Mouse (Mus musculus): ENCODE results near the gene Kank1. TPM values are rescaled to one million over a fixed set of nuclear protein-coding genes. Genes with fewer than 3 reads are reported as not detected.

The Kank1 gene
- polyA plus RNA-seq, 1 experiment = not detected

DNA sequence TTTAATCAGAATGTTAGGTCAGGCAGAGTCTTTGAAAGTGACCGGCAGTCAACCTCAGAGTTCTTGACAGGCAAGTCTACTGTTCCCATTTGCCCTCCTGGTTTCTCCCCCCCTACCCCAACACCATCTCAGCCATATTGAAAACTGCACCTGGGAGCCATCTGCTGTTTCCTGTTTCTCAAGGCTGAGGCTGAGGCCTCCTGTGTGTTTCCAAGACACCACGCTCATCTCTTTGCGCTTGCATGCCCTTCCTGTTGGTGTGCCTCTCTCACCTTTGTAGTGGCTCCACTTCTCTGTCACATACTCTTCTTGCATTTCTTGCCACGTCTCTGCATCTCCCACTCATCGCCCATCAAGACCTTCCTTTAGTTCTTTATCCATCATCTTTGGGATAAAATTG, 79.2 kb downstream of the Kank1 start:
- Histone ChIP-seq H3K4me3 (replicated peaks) (no peak overlapping the region), H3K36me3 (ENCODE audit: control insufficient read depth) (no peaks in the 10 kb centered on the region), H3K9me3 (ENCODE audit: control insufficient read depth, low read length) (no peaks in the 10 kb centered on the region), H3K27me3 (ENCODE audit: control insufficient read depth) (no peaks in the 10 kb centered on the region), H3K4me1 (ENCODE audit: control insufficient read depth) (no peaks in the 10 kb centered on the region)
- TF ChIP-seq TAL1 (IDR thresholded peaks at IDR 0.05; ENCODE audit: low read length) (no peak), GATA1 (IDR thresholded peaks at IDR 0.05; ENCODE audit: low read length) (no peak)

DNA sequence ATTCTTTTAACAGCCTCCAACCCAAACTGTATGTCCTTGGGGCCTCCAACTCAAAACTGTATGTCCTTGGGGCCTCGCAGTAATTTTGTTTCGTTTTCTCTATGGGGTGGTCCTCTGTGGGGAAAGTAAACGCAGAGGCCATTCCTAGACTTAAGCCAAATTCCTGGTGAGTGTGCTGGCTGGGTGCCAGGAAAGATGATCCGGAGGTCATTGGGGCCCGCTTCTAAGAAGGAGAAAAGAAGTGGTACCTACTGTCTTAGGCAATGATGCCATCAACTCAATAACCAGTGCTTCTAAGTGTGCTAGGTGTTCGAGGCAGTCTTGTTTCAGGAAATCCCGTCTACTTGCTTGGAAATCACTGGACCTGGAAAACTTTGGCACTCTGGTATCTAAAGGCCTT, 87.5 kb downstream of the Kank1 start:
- H3K4me3 ChIP-seq (replicated peaks) = no peak overlapping the region
- no peaks in the 10 kb centered on the region for H3K4me1 ChIP-seq (ENCODE audit: control insufficient read depth)
- TF ChIP-seq TAL1 (IDR thresholded peaks at IDR 0.05; ENCODE audit: low read length) = no peak
- no peak for TF ChIP-seq GATA1 (IDR thresholded peaks at IDR 0.05; ENCODE audit: low read length)
- no peaks in the 10 kb centered on the region for H3K36me3 ChIP-seq (ENCODE audit: control insufficient read depth)
- H3K27me3 ChIP-seq (ENCODE audit: control insufficient read depth) = peaks cover 3% of the 10 kb centered on the region; the same call in 1 of the 2 replicates
- no peaks in the 10 kb centered on the region for H3K9me3 ChIP-seq (ENCODE audit: control insufficient read depth, low read length)

DNA sequence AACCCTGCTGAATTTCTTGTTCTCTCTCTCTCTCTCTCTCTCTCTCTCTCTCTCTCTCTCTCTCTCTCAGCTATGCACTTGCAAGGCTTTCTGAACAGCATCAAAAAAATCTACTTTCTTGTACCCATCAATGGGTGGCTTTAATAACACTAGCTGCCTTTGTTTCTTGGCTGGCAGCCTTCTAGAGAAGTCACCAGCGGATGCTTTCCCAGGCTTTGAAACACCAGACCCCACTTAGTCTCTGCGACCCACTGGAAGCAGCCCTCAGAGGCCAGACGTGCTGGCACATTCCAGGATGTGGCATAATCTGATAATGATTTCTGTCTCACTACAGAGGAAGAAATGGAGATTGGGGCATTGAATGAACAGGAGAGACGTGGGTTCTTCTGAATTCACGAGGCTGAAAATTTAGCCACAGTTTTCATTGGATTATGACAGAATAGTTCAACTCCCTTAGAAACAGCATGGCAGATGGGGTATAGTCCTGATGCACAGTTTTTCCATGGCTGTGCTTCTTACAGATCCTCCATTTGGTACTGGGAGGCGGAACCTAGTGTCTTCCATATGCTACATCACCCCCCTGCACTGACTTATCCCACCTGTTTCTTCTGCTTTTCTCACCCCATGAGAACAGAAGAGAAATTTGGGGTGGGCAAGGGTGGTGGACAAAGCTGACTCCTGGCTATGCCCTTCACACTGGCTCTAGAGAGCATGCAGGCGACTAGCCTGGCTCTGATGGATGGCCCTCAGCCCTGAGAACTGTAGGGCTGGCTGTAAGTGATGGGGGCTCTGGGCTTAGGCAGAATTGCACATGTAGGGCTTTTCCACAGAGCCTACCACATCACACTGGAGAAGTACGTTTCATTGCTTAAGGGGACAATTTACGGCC, 88.6 kb downstream of the Kank1 start:
- no peak for TF ChIP-seq TAL1 (IDR thresholded peaks at IDR 0.05; ENCODE audit: low read length)
- TF ChIP-seq GATA1 (IDR thresholded peaks at IDR 0.05; ENCODE audit: low read length) = no peak
- peaks cover 3% of the 10 kb centered on the region; the same call in 1 of the 2 replicates for H3K27me3 ChIP-seq (ENCODE audit: control insufficient read depth)
- no peaks in the 10 kb centered on the region for H3K36me3 ChIP-seq (ENCODE audit: control insufficient read depth)
- H3K9me3 ChIP-seq (ENCODE audit: control insufficient read depth, low read length) = no peaks in the 10 kb centered on the region
- no peaks in the 10 kb centered on the region for H3K4me1 ChIP-seq (ENCODE audit: control insufficient read depth)
- H3K4me3 ChIP-seq (replicated peaks) = no peak overlapping the region

DNA sequence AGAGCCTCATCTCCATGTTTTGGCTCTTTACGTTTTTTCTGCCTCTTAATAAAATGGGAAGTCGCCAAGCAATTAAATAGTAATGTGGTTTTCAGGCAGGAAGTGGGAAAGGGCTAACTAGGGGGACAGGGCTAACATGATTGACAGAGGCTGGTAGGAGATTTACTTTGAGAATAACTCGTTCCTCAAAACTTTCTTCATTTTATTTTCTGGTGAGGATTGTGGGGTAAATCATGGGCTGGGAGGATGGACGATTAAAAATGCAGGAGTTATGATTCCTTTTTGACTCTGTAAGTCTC, 89.2 kb downstream of the Kank1 start:
- Histone ChIP-seq H3K4me3 (replicated peaks) (no peak overlapping the region), H3K27me3 (ENCODE audit: control insufficient read depth) (peaks cover 3% of the 10 kb centered on the region; the same call in 1 of the 2 replicates), H3K9me3 (ENCODE audit: control insufficient read depth, low read length) (no peaks in the 10 kb centered on the region), H3K36me3 (ENCODE audit: control insufficient read depth) (no peaks in the 10 kb centered on the region), H3K4me1 (ENCODE audit: control insufficient read depth) (no peaks in the 10 kb centered on the region)
- TF ChIP-seq GATA1 (IDR thresholded peaks at IDR 0.05; ENCODE audit: low read length) (no peak), TAL1 (IDR thresholded peaks at IDR 0.05; ENCODE audit: low read length) (no peak)

DNA sequence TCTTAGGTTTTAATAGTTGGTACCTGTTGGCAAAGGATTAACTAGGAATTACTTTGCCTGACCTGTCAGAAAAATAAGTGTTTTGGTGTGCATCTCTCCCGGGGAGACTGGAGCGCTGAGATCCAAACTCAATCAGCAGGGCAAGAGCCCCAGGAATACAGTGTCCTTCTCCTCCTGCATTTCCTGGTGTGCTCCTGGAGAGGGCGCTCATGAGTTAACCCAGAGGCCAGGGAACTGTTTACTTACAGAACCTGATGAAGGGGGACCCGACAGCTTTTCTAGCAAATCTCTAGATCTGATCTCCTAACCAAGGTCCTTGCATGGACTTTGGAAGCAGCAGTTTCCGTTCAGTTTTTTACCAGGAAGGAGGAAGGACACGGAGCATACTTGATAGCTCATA, 90.9 kb downstream of the Kank1 start:
- Histone ChIP-seq H3K27me3 (ENCODE audit: control insufficient read depth) (peaks cover 3% of the 10 kb centered on the region; the same call in 1 of the 2 replicates), H3K4me3 (replicated peaks) (no peak overlapping the region), H3K9me3 (ENCODE audit: control insufficient read depth, low read length) (no peaks in the 10 kb centered on the region), H3K36me3 (ENCODE audit: control insufficient read depth) (no peaks in the 10 kb centered on the region), H3K4me1 (ENCODE audit: control insufficient read depth) (no peaks in the 10 kb centered on the region)
- TF ChIP-seq GATA1 (IDR thresholded peaks at IDR 0.05; ENCODE audit: low read length) (no peak), TAL1 (IDR thresholded peaks at IDR 0.05; ENCODE audit: low read length) (no peak)

DNA sequence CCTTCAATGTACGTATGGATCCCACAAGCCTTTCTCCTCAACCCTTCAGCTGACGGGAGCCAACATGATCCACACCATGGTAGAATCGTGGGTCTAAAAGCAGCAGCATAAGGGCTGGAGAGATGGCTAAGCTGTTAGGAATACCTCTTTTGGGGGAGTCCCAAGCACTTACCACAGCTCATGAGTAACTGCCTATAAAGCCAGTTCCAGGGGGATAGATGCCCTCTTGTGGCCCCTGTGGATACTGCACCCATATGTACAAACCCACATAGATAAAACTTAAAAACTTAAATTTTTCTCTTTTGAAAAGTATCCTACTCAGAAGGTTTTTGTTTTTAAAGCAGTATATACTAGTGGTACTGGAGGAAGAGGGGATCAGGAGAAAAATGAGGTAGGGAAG, 97.6 kb downstream of the Kank1 start:
- Histone ChIP-seq H3K9me3 (ENCODE audit: control insufficient read depth, low read length) (no peaks in the 10 kb centered on the region), H3K36me3 (ENCODE audit: control insufficient read depth) (no peaks in the 10 kb centered on the region), H3K27me3 (ENCODE audit: control insufficient read depth) (no peaks in the 10 kb centered on the region), H3K4me1 (ENCODE audit: control insufficient read depth) (peaks cover 2% of the 10 kb centered on the region; the same call in 1 of the 2 replicates), H3K4me3 (replicated peaks) (no peak overlapping the region)
- no peak for TF ChIP-seq TAL1 (IDR thresholded peaks at IDR 0.05; ENCODE audit: low read length)

DNA sequence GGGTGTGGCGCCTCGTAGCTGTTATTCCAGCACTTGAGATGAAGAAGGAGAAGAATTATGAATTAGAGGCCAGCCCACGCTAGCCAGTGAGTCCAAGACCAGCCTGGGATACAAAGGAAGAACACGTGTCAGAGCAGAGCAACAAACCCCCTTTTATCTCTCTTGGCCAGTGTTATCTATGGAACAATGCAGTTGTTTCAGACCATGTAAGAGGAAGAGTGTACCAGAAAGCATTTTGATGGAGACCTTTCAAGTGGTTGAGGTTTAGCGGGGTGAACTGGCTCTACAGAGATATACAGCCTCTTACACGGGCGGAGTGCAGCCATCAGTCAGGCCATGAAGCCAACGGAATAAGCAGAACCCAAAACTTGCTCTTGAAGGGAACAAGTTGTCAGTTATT, 100.0 kb downstream of the Kank1 start:
- TF ChIP-seq TAL1 (IDR thresholded peaks at IDR 0.05; ENCODE audit: low read length) (no peak), GATA1 (IDR thresholded peaks at IDR 0.05; ENCODE audit: low read length) (no peak)
- no peaks in the 10 kb centered on the region for H3K9me3 ChIP-seq (ENCODE audit: control insufficient read depth, low read length)
- peaks cover 9% of the 10 kb centered on the region for H3K4me1 ChIP-seq (ENCODE audit: control insufficient read depth)
- no peak overlapping the region for H3K4me3 ChIP-seq (replicated peaks)
- no peaks in the 10 kb centered on the region for H3K36me3 ChIP-seq (ENCODE audit: control insufficient read depth)
- no peaks in the 10 kb centered on the region for H3K27me3 ChIP-seq (ENCODE audit: control insufficient read depth)

DNA sequence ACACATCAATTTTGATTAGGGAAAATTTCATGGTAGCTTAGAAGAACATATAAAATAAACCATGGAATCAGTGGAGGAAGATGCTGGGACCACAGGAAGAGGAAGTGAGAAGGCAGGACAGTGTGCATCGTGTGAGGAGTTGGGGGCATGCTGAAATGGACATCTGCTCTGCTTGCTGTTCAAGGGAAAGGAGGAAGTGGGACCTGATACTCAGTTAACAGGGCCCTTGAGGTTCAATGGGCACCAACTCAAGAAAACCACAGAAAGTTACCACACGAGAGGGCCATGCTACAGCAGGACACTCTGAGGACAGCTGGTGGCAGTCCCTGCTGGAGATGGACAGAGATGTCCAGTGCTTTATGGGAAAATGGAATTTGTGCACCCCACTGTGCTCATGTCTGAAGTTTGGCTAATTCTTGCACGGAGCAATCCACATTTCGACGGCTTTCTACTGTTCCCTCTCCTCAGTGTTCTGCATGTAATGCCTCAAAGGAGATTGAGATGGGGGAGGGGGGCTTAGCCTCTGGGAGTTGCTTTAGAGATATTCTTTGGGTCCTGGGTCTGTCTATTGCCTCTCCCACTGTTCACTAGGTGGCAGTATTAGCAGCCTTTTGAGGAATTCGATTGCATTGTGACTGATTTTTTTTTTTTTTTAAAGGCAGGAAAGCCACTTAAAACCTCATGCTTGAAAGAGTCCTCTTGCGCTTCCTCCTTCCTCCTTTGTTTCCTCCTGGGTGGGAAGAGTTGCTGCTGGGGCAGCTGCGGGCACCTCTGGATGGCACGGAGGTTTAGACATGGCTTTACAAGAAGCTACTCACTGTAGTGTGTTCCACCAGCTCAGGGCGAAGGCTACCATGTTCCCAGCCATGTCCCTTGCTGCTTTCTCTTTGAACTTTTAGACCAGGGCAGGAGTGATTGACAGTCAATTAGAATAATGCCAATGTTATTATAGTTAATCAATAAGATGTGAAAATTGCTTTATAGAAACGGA, 104.2 kb downstream of the Kank1 start:
- Histone ChIP-seq H3K36me3 (ENCODE audit: control insufficient read depth) (no peaks in the 10 kb centered on the region), H3K9me3 (ENCODE audit: control insufficient read depth, low read length) (no peaks in the 10 kb centered on the region), H3K4me3 (replicated peaks) (no peak overlapping the region), H3K4me1 (ENCODE audit: control insufficient read depth) (peaks cover 24% of the 10 kb centered on the region), H3K27me3 (ENCODE audit: control insufficient read depth) (no peaks in the 10 kb centered on the region)
- TF ChIP-seq TAL1 (IDR thresholded peaks at IDR 0.05; ENCODE audit: low read length) (no peak), GATA1 (IDR thresholded peaks at IDR 0.05; ENCODE audit: low read length) (no peak)

DNA sequence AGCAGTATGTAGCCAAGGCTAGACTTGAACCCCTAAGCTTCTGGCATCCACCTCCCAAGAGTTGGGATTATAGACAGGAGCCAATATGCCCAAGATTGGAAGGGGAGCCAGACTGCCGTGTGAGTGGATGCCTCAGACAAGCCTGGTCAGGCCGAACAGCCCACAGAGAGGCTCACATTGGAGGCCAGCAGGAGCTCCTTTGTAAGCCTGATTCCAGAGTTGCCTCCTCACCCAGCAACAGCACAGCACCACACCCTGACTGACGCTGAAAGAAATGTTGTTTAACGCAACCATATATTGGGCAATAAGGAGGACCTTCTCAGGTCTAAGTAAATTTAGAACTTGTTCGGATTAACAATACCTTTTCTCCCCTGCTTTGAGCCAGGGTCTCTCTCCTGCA, 105.3 kb downstream of the Kank1 start:
- Histone ChIP-seq H3K9me3 (ENCODE audit: control insufficient read depth, low read length) (no peaks in the 10 kb centered on the region), H3K27me3 (ENCODE audit: control insufficient read depth) (no peaks in the 10 kb centered on the region), H3K4me1 (ENCODE audit: control insufficient read depth) (peaks cover 24% of the 10 kb centered on the region), H3K36me3 (ENCODE audit: control insufficient read depth) (no peaks in the 10 kb centered on the region), H3K4me3 (replicated peaks) (no peak overlapping the region)
- TF ChIP-seq TAL1 (IDR thresholded peaks at IDR 0.05; ENCODE audit: low read length) (no peak), GATA1 (IDR thresholded peaks at IDR 0.05; ENCODE audit: low read length) (no peak)
